Mouse (Mus musculus): ENCODE data around the gene Pank1. TPM values are rescaled to one million over a fixed set of nuclear protein-coding genes. Genes with fewer than 3 reads are reported as not detected.

The Pank1 gene
- total RNA-seq, 1 experiment: 6.9 TPM

DNA sequence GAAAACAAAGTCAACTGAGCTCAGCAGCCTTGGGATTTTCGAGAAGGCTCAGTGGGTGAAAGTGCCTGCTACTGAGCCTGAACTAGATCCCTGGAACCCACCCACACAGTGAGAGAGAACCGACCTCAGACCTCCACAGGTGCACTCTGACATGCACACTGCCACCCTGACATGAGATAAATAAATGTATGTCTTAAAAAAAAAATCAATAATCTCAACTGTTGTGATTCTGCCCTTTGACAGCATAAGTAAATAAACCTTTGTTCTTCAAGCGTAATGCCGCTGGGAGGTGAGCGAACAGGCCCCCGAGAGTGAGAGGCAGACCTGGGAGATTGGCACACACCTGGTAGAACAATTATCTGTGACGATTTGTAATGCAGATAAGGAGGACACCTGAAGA lies 33.2 kb downstream of the Pank1 start:
- DNase-seq (ENCODE audit: low read depth, low spot score): no peak
- no peak for TF ChIP-seq CHD2 (IDR thresholded peaks at IDR 0.05; ENCODE audit: low read depth, low read length)
- no peak for TF ChIP-seq HCFC1 (IDR thresholded peaks at IDR 0.05; ENCODE audit: borderline replicate concordance, insufficient read depth, low read length)
- TF ChIP-seq ZC3H11A (IDR thresholded peaks at IDR 0.05; ENCODE audit: borderline replicate concordance, low read depth, low read length): no peak
- no peak for TF ChIP-seq ZNF384 (IDR thresholded peaks at IDR 0.05; ENCODE audit: low read depth, low read length)
- no peak for TF ChIP-seq MAFK (IDR thresholded peaks at IDR 0.05; ENCODE audit: insufficient read depth, low read depth, low read length)
- Histone ChIP-seq H3K36me3 (ENCODE audit: control insufficient read depth, insufficient read depth, low read length, poor library complexity, severe bottlenecking) (no peaks in the 10 kb centered on the region), H3K27ac (ENCODE audit: insufficient read depth, low read depth, low read length, poor library complexity, severe bottlenecking) (no peak overlapping the region), H3K4me3 (ENCODE audit: insufficient read depth in 1 of 2, low read depth in 1 of 2, low read length in 2 of 2, poor library complexity in 1 of 2, severe bottlenecking in 1 of 2) (no peak overlapping the region), H3K4me1 (ENCODE audit: control insufficient read depth in 2 of 2, insufficient read depth in 2 of 2, low read length in 2 of 2, poor library complexity in 1 of 2) (peaks cover 5 to 23% of the 10 kb centered on the region in 2 experiments), H3K9ac (ENCODE audit: insufficient read depth, low read depth, low read length, poor library complexity, severe bottlenecking) (no peak overlapping the region), H3K9me3 (ENCODE audit: control insufficient read depth, insufficient read depth, low read depth, low read length) (no peaks in the 10 kb centered on the region)
- in situ Hi-C loops (cut with MboI; ENCODE audit: low sequenced_read_pairs in 2 of 2, unreplicated experiment in 2 of 2): no loop called here

GRCm38 (mm10) chr19:34845331-34845730 lies 33.9 kb downstream of the Pank1 start:
- Histone ChIP-seq H3K4me1 (ENCODE audit: control insufficient read depth in 2 of 2, insufficient read depth in 2 of 2, low read length in 2 of 2, poor library complexity in 1 of 2) (peaks cover 5 to 23% of the 10 kb centered on the region in 2 experiments), H3K4me3 (ENCODE audit: insufficient read depth in 1 of 2, low read depth in 1 of 2, low read length in 2 of 2, poor library complexity in 1 of 2, severe bottlenecking in 1 of 2) (no peak overlapping the region), H3K9ac (ENCODE audit: insufficient read depth, low read depth, low read length, poor library complexity, severe bottlenecking) (no peak overlapping the region), H3K9me3 (ENCODE audit: control insufficient read depth, insufficient read depth, low read depth, low read length) (no peaks in the 10 kb centered on the region), H3K36me3 (ENCODE audit: control insufficient read depth, insufficient read depth, low read length, poor library complexity, severe bottlenecking) (peaks cover 3% of the 10 kb centered on the region; the same call in 1 of the 2 replicates), H3K27ac (ENCODE audit: insufficient read depth, low read depth, low read length, poor library complexity, severe bottlenecking) (no peak overlapping the region)
- no peak for DNase-seq (ENCODE audit: low read depth, low spot score)
- TF ChIP-seq CHD2 (IDR thresholded peaks at IDR 0.05; ENCODE audit: low read depth, low read length) (no peak), MAFK (IDR thresholded peaks at IDR 0.05; ENCODE audit: insufficient read depth, low read depth, low read length) (no peak), ZNF384 (IDR thresholded peaks at IDR 0.05; ENCODE audit: low read depth, low read length) (no peak), HCFC1 (IDR thresholded peaks at IDR 0.05; ENCODE audit: borderline replicate concordance, insufficient read depth, low read length) (no peak), ZC3H11A (IDR thresholded peaks at IDR 0.05; ENCODE audit: borderline replicate concordance, low read depth, low read length) (no peak)
- in situ Hi-C loops (cut with MboI; ENCODE audit: low sequenced_read_pairs in 2 of 2, unreplicated experiment in 2 of 2): no loop called here

GRCm38 (mm10) chr19:34844760-34845159 lies 34.5 kb downstream of the Pank1 start:
- Histone ChIP-seq H3K9ac (ENCODE audit: insufficient read depth, low read depth, low read length, poor library complexity, severe bottlenecking) (no peak overlapping the region), H3K27ac (ENCODE audit: insufficient read depth, low read depth, low read length, poor library complexity, severe bottlenecking) (no peak overlapping the region), H3K4me1 (ENCODE audit: control insufficient read depth in 2 of 2, insufficient read depth in 2 of 2, low read length in 2 of 2, poor library complexity in 1 of 2) (peaks cover 5 to 23% of the 10 kb centered on the region in 2 experiments), H3K9me3 (ENCODE audit: control insufficient read depth, insufficient read depth, low read depth, low read length) (no peaks in the 10 kb centered on the region), H3K4me3 (ENCODE audit: insufficient read depth in 1 of 2, low read depth in 1 of 2, low read length in 2 of 2, poor library complexity in 1 of 2, severe bottlenecking in 1 of 2) (no peak overlapping the region), H3K36me3 (ENCODE audit: control insufficient read depth, insufficient read depth, low read length, poor library complexity, severe bottlenecking) (peaks cover 3% of the 10 kb centered on the region; the same call in 1 of the 2 replicates)
- no peak for DNase-seq (ENCODE audit: low read depth, low spot score)
- TF ChIP-seq MAFK (IDR thresholded peaks at IDR 0.05; ENCODE audit: insufficient read depth, low read depth, low read length) (no peak), CHD2 (IDR thresholded peaks at IDR 0.05; ENCODE audit: low read depth, low read length) (no peak), HCFC1 (IDR thresholded peaks at IDR 0.05; ENCODE audit: borderline replicate concordance, insufficient read depth, low read length) (no peak), ZNF384 (IDR thresholded peaks at IDR 0.05; ENCODE audit: low read depth, low read length) (no peak), ZC3H11A (IDR thresholded peaks at IDR 0.05; ENCODE audit: borderline replicate concordance, low read depth, low read length) (no peak)
- in situ Hi-C loops (cut with MboI; ENCODE audit: low sequenced_read_pairs in 2 of 2, unreplicated experiment in 2 of 2): no loop called here

GRCm38 (mm10) chr19:34844047-34844446 lies 35.2 kb downstream of the Pank1 start:
- in situ Hi-C loops (cut with MboI; ENCODE audit: low sequenced_read_pairs in 2 of 2, unreplicated experiment in 2 of 2): no loop called here
- Histone ChIP-seq H3K36me3 (ENCODE audit: control insufficient read depth, insufficient read depth, low read length, poor library complexity, severe bottlenecking) (peaks cover 3% of the 10 kb centered on the region; the same call in 1 of the 2 replicates), H3K9ac (ENCODE audit: insufficient read depth, low read depth, low read length, poor library complexity, severe bottlenecking) (no peak overlapping the region), H3K4me1 (ENCODE audit: control insufficient read depth in 2 of 2, insufficient read depth in 2 of 2, low read length in 2 of 2, poor library complexity in 1 of 2) (peaks cover 5 to 23% of the 10 kb centered on the region in 2 experiments), H3K27ac (ENCODE audit: insufficient read depth, low read depth, low read length, poor library complexity, severe bottlenecking) (no peak overlapping the region), H3K4me3 (ENCODE audit: insufficient read depth in 1 of 2, low read depth in 1 of 2, low read length in 2 of 2, poor library complexity in 1 of 2, severe bottlenecking in 1 of 2) (no peak overlapping the region), H3K9me3 (ENCODE audit: control insufficient read depth, insufficient read depth, low read depth, low read length) (no peaks in the 10 kb centered on the region)
- DNase-seq (ENCODE audit: low read depth, low spot score): no peak
- TF ChIP-seq ZC3H11A (IDR thresholded peaks at IDR 0.05; ENCODE audit: borderline replicate concordance, low read depth, low read length): no peak
- no peak for TF ChIP-seq CHD2 (IDR thresholded peaks at IDR 0.05; ENCODE audit: low read depth, low read length)
- TF ChIP-seq HCFC1 (IDR thresholded peaks at IDR 0.05; ENCODE audit: borderline replicate concordance, insufficient read depth, low read length): no peak
- TF ChIP-seq MAFK (IDR thresholded peaks at IDR 0.05; ENCODE audit: insufficient read depth, low read depth, low read length): no peak
